Mouse (Mus musculus) liver, embryonic 14.5 days (tissue): ENCODE results near the gene Minos1.

Source experiments
- CTCF ChIP-seq: IDR thresholded peaks from 2 replicates; pipeline ENCODE4 v1.5.1; 2016; ENCODE audit warnings: antibody characterized with exemption, low read depth, control low read depth
- EP300 ChIP-seq: IDR thresholded peaks from 2 replicates; pipeline ENCODE4 v1.6.1; 2016; ENCODE audit warnings: antibody characterized with exemption, low read depth

DNA sequence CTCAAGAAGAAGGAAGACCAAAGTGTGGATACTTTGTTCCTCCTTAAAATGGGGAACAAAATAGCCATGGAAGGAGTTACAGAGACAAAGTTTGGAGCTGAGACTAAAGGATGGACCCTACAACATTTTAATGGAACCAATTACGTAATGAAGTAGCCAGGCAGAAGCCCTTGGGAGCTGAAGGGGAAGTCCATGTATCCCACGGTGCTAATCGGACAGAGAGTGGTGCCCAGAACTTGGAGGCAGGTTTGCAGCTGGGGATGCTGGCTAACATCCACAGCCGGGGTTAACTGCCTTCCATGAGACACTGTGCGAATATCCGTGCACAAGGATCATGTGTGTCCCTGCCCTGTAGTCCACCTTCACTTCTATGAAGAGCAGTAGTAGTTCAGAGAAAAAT lies 25.6 kb upstream of the Minos1 start:
- TF ChIP-seq CTCF, result no peak
- no peak for TF ChIP-seq EP300
